Mouse (Mus musculus) thymus, adult 2 months (tissue): ENCODE measurements around the gene Sparc.

ENCODE experiments used
- CTCF ChIP-seq: fragments of 200-500 bp; IDR thresholded peaks from 2 replicates; pipeline ENCODE4 v1.5.1; 2012; ENCODE audit warnings: mild to moderate bottlenecking, control low read depth, low read length, moderate library complexity, borderline replicate concordance; ENCODE audit not compliant: control insufficient read depth, poor library complexity, insufficient read depth; ENCODE audit errors: extremely low read depth
- POLR2A ChIP-seq: fragments of 200-500 bp; IDR thresholded peaks from 2 replicates; pipeline ENCODE4 v1.6.1; 2012; ENCODE audit warnings: mild to moderate bottlenecking, low read length, control low read depth, moderate library complexity; ENCODE audit not compliant: control insufficient read depth, poor library complexity, insufficient read depth; ENCODE audit errors: extremely low read depth

DNA sequence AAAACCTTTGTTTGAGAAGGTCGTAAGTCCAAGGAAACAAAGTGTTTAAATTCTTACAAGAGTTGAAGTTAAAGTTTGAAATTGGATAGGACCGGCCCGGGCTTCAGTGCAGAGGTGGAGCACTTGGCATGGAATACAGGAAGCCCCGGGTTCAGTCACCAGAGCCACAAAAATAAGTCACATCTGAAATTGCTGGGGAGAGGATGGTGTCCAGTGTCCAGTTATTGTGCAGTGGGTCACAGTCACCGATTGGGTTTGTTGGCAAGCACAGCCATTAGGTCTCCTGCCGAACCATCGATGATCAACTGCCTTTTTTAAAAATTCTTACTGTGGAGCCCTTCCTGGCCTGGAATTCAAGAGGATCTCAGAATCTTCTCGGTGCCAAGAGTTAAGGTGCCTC is 47.8 kb upstream of the Sparc start:
- TF ChIP-seq CTCF: no peak
- TF ChIP-seq POLR2A: no peak
